Mouse (Mus musculus) gastrocnemius, adult 2 months (tissue): ENCODE results near the gene 2010300C02Rik. TPM values are rescaled to one million over a fixed set of nuclear protein-coding genes. Genes with fewer than 3 reads are reported as not detected.
A peak's percentile ranks its signal among the peaks of the same experiment; 100 is the strongest.

Experiments used
- DNase-seq: peaks from one replicate; pipeline ENCODE4 v3.0.0; 2022
- H3K27ac ChIP-seq: fragments of 200-600 bp; 2 replicates; pipeline ENCODE4 v1.8.1; 2022; ENCODE audit warnings: mild to moderate bottlenecking
- H3K4me3 ChIP-seq: fragments of 200-600 bp; 2 replicates; pipeline ENCODE4 v1.8.1; 2022; ENCODE audit warnings: mild to moderate bottlenecking, moderate library complexity
- CTCF ChIP-seq: fragments of 200-600 bp; IDR thresholded peaks from 2 replicates; pipeline ENCODE4 v1.8.1; 2022; ENCODE audit warnings: antibody characterized with exemption, mild to moderate bottlenecking, moderate library complexity
- intact Hi-C: fragments of 180-260 bp; cut with DNase I; formaldehyde crosslinking; loops from one replicate; pipeline ENCODE4 v1.15.1; 2025
- total RNA-seq, 2 experiments: library from RNA; stranded (reverse); gene quantifications; 2 replicates each; pipeline ENCODE4 v1.2.3; 2021

2010300C02Rik gene
- total RNA-seq, 2 experiments from 2014 or later: 0.22 to 0.31 TPM

- Histone ChIP-seq H3K4me3 (peak overlapping the region; percentile 58), H3K27ac (peak overlapping the region; percentile 69)
- peak; percentile 78 for DNase-seq
- intact Hi-C loops: loop anchor here (5.0 kb wide), 1 partner anchor 167 kb away; no protein-coding TSS in a partner anchor
- TF ChIP-seq CTCF: peak; percentile 89
Observed at GRCm38 (mm10) chr1:37639101-37639500, 80.8 kb downstream of the 2010300C02Rik start.

- H3K27ac ChIP-seq: peak overlapping the region; percentile 69
- peak overlapping the region; percentile 58 for H3K4me3 ChIP-seq
- no peak for DNase-seq
- TF ChIP-seq CTCF: no peak
- intact Hi-C loops: loop anchor here (5.0 kb wide), 1 partner anchor 166 kb away; no protein-coding TSS in a partner anchor
Observed at GRCm38 (mm10) chr1:37638560-37638959, 81.3 kb downstream of the 2010300C02Rik start.

DNA sequence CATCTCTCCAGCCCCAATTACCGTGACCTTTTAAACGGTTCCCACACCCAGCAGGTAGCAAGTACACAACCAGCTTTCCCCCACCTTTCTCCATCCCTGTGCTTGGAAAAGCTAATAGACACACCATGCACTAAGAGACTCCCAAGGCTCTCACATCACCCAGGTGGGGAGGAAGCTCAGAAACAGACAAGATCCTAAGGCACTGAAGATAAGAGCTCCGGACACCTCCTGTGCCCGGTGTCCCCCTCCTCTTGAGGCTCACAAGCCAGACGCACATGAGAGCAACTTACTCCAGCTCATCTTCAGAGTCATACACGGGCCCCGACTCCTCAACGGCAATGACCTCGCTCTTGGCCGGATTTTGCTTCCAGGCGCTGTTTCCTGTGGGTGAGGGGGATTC lies 82.3 kb downstream of the 2010300C02Rik start:
- TF ChIP-seq CTCF: no peak
- intact Hi-C loops: loop anchor here (5.0 kb wide), 1 partner anchor 165 kb away; no protein-coding TSS in a partner anchor
- no peak for DNase-seq

GRCm38 (mm10) chr1:37636824-37637223 lies 83.1 kb downstream of the 2010300C02Rik start:
- DNase-seq: no peak
- intact Hi-C loops: loop anchor here (5.0 kb wide), 1 partner anchor 165 kb away; no protein-coding TSS in a partner anchor
- TF ChIP-seq CTCF: no peak

More for the DNA sequence above, 82.3 kb downstream of the 2010300C02Rik start:
- no peak overlapping the region for H3K27ac ChIP-seq
- no peak overlapping the region for H3K4me3 ChIP-seq

GRCm38 (mm10) chr1:37636169-37636568 lies 83.7 kb downstream of the 2010300C02Rik start:
- TF ChIP-seq CTCF: peak; percentile 65
- Histone ChIP-seq H3K27ac (no peak overlapping the region), H3K4me3 (no peak overlapping the region)
- peak; percentile 47 for DNase-seq
- intact Hi-C loops: loop anchor here (5.0 kb wide), 1 partner anchor 164 kb away; no protein-coding TSS in a partner anchor

More at GRCm38 (mm10) chr1:37636824-37637223, 83.1 kb downstream of the 2010300C02Rik start:
- Histone ChIP-seq H3K4me3 (no peak overlapping the region), H3K27ac (no peak overlapping the region)

DNA sequence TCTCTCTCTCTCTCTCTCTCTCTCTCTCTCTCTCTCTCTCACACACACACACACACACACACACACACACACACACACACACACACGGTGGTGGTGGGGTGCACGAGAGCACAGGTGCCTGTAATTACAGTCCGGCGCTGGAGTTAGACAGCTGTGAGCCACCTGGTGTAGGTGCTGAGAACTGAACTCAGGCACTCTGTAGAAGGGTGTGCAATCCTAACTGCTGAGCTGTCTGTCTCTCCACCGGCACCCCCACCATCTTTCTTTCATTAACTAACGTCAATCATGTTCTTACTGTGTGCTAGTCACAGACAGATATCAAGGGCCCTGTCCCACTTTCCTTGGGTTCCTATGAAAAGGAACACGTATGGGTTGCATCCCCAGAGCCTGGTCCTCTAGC lies 84.2 kb downstream of the 2010300C02Rik start:
- intact Hi-C loops: loop anchor here (2.0 to 5.0 kb wide), 3 partner anchors 163 to 363 kb away; no protein-coding TSS in a partner anchor

DNA sequence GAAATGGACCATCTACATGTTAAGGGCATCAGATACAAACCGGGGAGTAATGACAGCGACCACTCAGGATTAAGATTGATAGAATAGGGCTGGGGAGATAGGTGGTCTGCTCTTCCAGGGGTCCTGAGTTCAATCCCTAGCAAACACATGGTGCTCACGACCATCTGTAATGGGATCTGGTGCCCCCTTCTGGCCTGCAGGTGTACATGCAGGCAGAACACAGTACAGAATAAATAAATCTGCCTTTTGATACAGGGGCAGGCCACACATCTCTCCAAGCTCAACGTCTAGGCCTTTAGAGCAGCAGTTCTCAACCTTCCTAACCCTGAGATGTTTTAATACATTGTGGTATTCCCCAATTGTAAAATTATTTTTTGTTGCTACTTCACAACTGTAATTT lies 85.2 kb downstream of the 2010300C02Rik start:
- H3K4me3 ChIP-seq: no peak overlapping the region
- peak; percentile 54 for DNase-seq
- TF ChIP-seq CTCF: peak; percentile 96
- H3K27ac ChIP-seq: no peak overlapping the region
- intact Hi-C loops: loop anchor here (2.0 to 5.0 kb wide), 3 partner anchors 162 to 362 kb away; no protein-coding TSS in a partner anchor

More for the DNA sequence above, 84.2 kb downstream of the 2010300C02Rik start:
- TF ChIP-seq CTCF: no peak
- Histone ChIP-seq H3K27ac (no peak overlapping the region), H3K4me3 (no peak overlapping the region)
- no peak for DNase-seq

- DNase-seq: no peak
Observed at GRCm38 (mm10) chr1:37633516-37633915, 86.4 kb downstream of the 2010300C02Rik start.

DNA sequence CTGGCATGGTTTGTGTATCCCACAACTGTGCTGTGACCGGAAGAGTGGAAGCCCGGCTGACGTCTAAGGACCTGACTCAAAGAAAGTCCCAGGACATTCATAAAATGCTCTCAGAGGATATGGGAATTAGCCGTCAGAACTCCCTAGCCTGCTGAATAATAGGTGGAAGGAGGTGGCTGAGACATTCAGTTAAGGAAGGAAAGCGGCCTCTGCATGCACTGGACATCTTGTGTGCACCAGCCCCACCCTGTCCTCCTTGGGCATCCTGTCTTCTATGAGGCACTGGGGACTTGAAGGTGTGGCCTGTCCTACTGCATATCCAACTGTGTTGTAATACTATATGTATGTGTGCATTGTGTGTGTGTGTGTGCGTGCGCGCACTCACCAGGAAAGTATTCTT lies 87.5 kb downstream of the 2010300C02Rik start:
- intact Hi-C loops: loop anchor here (2.0 kb wide), 1 partner anchor 96 kb away; no protein-coding TSS in a partner anchor
- TF ChIP-seq CTCF: no peak
- peak overlapping the region; percentile 76 for H3K27ac ChIP-seq
- peak; percentile 33 for DNase-seq
- no peak overlapping the region for H3K4me3 ChIP-seq

More at GRCm38 (mm10) chr1:37633516-37633915, 86.4 kb downstream of the 2010300C02Rik start:
- H3K27ac ChIP-seq: peak overlapping the region; percentile 72
- intact Hi-C loops: loop anchor here (2.0 kb wide), 1 partner anchor 97 kb away; no protein-coding TSS in a partner anchor
- H3K4me3 ChIP-seq: no peak overlapping the region
- TF ChIP-seq CTCF: no peak

DNA sequence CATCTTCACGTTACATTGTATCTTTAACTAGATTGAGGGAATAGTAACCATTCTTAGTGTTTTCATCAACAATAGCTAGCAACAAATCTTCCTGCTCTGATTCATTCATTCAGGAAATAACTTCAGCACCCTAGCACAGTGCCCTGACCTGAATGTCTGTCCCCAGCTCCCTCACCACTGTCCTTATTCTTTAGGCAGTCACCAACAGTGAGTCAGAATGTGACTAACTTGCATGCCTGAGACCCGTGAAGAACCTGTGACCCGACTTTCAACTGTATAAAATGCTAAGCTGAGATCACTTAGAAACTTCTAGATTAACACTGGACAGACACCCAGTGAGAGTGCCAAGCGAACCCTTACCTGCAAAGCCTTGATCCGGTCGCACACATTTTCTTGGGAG lies 88.4 kb downstream of the 2010300C02Rik start:
- Histone ChIP-seq H3K27ac (peak overlapping the region; percentile 76), H3K4me3 (no peak overlapping the region)
- no peak for TF ChIP-seq CTCF
- no peak for DNase-seq
- intact Hi-C loops: no loop called here

DNA sequence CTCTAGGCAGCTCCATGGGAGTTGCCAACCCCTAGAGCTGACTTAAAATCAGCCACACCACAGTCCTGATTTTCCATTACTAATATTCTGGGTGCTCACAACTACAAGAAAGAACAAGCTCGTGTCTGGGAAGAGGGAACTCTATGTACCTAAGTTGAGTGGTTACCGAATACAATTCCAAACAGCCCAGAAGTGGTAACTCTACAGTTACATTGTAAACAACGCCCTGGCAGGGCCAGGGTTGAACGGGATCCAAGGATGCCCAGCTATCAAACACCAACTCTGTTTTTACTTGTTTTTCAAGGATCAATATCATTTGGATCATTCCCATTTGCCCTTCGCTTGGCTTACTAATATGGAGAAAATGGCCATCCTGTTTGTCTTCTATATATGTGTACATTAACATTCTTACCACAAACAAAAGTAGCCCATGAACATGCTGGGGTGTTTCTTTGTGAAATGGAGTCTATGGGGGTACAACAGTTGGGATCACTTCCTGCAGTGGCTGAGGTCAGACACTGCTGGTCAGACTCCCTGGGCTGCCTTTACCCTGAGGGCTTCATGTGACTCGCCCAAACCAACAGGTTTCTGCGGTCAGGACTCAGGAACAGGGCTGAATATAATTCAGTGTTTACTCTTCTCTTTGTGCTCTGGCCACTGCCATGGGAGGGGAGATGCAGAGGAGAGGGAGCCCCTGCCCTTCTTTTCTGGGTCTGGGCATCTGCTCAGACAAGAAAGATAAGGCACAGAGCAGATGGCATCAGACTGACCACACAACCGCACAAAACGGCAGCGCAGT lies 89.3 kb downstream of the 2010300C02Rik start:
- DNase-seq: no peak
- no peak for TF ChIP-seq CTCF
- intact Hi-C loops: no loop called here
- Histone ChIP-seq H3K27ac (no peak overlapping the region; the same call in 1 of the 2 replicates), H3K4me3 (no peak overlapping the region)

- no peak overlapping the region for H3K27ac ChIP-seq
- intact Hi-C loops: no loop called here
- no peak overlapping the region for H3K4me3 ChIP-seq
- no peak for DNase-seq
- no peak for TF ChIP-seq CTCF
Observed at GRCm38 (mm10) chr1:37629876-37630275, 90.0 kb downstream of the 2010300C02Rik start.

DNA sequence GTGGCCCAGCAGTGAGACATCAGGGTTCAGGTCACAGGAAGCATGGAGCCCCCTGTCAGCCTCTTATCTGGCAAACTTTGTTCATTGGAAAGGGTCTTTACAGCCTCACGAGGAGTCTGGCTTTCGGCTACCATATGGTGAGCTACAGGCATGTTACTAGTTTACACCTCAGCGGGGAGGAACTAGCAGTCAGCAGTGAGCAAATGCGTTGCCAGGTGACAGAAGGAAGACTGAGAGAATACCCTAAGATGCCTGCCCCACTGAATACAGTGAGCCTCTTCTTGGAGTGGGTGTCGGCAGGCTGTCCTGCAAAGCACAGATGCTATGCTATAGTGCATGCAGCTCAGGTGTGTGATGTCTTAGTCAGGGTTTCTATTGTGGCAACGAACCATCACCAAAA lies 91.1 kb downstream of the 2010300C02Rik start:
- no peak overlapping the region for H3K27ac ChIP-seq
- DNase-seq: no peak
- H3K4me3 ChIP-seq: no peak overlapping the region
- no peak for TF ChIP-seq CTCF
- intact Hi-C loops: no loop called here
